Mouse (Mus musculus) adipocyte (in vitro differentiated cells): Measurements from ENCODE around the gene Olfr403.
"Not testable (repeated sequence)": the region's sequence is repeated elsewhere in the genome, so short reads cannot be mapped to it uniquely, and the experiment has no call there.

Source experiments
- DNase-seq: peaks from one replicate; pipeline ENCODE4 v3.0.0-alpha.2; 2016; ENCODE audit warnings: low spot score

Gene Olfr403

DNA sequence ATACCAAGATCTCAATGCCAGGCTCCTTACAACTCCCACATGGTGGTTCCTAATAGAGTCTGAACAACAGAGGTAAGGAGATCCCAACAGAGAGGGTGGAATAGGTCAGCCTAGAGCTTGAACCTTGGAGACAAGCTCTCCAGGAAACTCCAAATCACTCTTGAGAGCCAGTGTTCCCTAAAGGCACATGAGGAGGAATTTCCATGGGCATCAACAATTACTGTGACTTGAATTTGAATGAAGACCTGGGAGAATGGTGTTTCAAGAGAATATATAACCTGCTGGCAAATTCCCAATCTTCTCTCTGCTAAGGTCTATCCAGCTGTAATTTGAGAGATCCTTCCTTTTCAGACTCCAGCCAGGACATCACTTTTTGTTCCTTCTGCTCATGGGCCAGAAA lies at the start of gene Olfr403:
TSS of gene Olfr403 (plus strand) at position 301 of the 400 bp plus-strand sequence.
- no peak for DNase-seq

DNA sequence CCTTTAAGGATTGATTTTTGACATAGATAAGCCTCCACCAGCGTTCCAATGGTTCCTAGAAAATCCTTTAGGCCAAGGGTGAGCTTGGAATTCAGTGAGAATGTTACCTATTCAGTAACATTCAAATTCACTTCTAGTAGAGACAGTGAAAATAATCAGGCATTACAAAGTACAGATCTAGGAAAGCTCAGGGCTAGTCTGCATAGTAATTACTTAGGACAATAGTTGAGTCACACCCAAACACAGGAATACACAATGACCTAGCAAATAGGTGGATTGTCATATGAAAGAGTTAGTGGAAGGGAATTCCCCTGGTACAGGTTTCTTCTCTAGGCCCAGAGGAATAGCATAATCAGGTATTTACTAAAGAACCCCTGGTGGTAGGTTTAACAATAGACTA lies 46.0 kb upstream of the Olfr403 start:
- DNase-seq: not testable (repeated sequence)

- DNase-seq: no peak
These were observed 40.2 kb upstream of the Olfr403 start for GRCm38 (mm10) chr11:74145866-74146265.

DNA sequence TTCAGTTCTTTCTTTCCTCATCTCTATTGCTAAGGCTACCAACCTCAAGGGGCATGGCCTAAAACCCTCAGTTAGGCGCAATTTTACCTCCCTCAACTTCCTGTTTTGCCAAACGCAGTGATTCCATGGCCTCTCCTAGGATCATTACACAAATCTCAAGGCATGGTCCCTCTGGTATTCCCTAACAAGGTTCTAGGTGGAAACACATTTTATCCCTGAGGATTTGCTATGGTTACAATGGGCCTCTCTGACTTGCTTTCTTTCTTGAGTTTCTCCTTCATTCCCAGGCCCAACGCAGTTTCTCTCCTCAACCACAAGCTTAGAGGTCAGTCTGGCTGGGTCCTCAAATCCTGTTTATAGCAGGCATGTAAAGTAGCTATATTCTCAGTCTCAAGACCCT lies 32.8 kb upstream of the Olfr403 start, which contains the start of gene Olfr402:
TSS of gene Olfr402 (plus strand) at position 301 of the 400 bp plus-strand sequence.
- DNase-seq: no peak

DNA sequence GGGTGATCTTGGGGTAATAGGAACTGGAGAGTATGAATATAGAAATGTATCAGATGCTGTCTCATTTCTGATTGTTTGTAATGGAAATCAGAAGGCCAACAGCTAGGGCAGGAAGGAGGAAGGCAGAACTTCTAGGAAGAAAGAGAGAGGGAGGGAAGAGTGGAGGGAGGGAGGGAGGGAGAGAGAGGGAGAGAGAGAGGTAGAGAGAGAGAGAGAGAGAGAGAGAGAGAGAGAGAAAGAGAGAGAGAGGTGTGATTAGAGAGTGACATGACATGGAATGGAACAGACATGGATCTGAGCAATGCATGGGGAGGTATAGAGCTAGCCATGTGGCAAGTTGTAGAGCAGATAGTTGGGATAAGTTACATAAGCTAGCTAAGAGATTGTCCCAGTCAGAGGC lies 17.3 kb upstream of the Olfr403 start:
- DNase-seq: no peak

GRCm38 (mm10) chr11:74183168-74183567 lies 2.9 kb upstream of the Olfr403 start:
- DNase-seq: no peak

- no peak for DNase-seq
These were observed 2.3 kb upstream of the Olfr403 start for GRCm38 (mm10) chr11:74183745-74184144.

- DNase-seq: no peak
These were observed 25.2 kb downstream of the Olfr403 start, which contains the start of gene Olfr43 for GRCm38 (mm10) chr11:74211279-74211678. TSS of gene Olfr43 (minus strand) at chr11:74211379.

DNA sequence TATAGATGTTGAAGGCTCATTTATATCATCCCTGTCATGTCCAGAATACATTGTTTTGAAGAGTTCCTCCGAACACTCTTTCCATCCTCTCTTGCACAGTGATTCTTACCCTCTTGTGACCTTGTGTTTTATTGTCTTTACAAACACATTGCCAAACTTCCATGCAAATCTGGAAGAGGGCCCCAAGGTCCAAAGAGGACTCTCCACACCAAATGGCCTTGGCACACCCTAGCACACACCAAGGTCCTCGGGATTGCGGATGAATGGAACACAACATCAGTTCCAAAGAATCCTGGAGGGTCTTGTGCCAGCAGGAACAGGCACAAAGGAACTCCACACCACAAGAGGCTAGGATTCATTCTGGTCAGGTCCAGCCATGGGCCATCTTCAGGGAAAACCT lies 55.2 kb downstream of the Olfr403 start:
- no peak for DNase-seq
